Mouse (Mus musculus): ENCODE results near the gene Ttll8. TPM values are rescaled to one million over a fixed set of nuclear protein-coding genes. Genes with fewer than 3 reads are reported as not detected.

Ttll8 gene
- polyA plus RNA-seq, 1 experiment, result not detected

DNA sequence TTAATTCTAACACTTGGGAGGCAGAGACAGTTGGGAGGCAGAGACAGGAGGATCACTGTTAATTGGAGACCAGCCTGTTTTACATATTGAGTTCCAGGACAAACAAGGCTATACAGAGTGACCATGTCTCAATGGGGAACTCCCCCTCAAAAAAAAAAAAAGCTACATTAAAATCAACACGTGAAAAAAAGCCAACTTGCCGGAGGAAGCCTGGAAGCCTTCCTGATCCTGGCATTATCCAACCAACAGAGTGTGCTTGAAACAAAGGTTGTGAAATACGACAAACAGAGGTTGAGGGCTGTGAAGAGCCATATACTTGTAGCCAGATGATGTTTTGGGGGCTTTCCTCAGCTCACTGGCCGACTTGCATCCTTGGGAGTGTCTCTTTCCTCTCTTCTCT lies 71.4 kb downstream of the Ttll8 start:
- DNase-seq (ENCODE audit: low spot score), result no peak

DNA sequence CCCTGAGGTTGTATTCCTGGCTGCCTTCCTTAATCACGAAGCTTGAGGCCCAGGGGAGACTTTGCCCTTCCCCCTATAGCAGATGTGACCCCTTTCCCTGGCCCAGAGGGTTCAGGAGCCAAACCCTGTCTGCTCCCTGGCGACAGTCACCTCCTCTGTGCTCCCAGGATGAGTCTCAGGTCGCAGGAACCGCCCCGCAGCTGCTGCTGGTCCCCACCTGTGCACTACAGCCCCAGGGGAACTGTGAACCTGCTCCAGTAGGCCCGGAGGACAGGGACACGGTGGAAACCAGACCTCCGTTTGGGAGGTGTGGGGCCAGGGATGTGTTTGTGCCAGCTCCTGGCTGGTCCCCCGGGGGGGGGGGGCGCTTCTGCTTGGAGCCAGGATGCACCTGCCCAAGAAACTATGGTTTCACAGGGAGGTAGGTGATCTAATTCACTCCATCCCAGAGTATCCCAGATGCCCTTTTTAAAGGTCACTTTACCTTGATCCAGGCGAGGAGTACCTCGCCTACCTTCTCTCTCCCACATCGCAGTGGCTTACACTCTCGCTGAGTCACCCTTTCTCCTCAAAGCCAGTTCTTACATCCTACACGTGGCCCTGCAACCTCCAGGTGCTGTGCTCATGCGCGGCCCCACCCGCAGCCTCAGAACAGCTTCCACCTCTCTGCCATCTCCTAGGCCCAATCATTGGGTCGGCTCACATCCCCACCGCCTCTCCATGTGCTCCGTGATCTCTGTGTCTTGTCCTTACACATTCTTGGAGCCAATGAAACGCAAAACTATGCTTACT lies 72.8 kb downstream of the Ttll8 start:
- no peak for DNase-seq (ENCODE audit: low spot score)

DNA sequence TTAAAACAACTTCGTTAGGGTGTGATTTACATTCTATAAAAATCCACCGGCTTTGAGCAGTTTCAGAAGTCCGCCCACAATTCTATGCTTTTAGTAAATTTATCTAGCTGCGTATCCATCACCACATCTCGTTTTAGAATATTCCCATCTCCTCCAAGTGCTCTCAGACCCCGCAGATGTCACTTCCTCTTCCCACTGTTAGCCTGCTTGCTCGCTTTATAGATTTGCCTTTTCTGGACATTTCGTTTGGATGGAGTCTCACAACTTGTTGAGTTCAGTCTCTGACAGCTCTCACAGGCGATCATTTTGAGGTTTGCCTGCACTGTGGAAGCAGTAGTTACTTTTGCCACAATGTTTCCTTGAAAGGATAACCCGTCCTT lies 77.2 kb downstream of the Ttll8 start:
- no peak for DNase-seq (ENCODE audit: low spot score)

GRCm38 (mm10) chr15:88876155-88877020 lies 77.8 kb downstream of the Ttll8 start:
- DNase-seq (ENCODE audit: low spot score), result peak; percentile 86

- DNase-seq (ENCODE audit: low spot score), result no peak
Measured at GRCm38 (mm10) chr15:88875625-88876081, 78.6 kb downstream of the Ttll8 start.

- no peak for DNase-seq (ENCODE audit: low spot score)
Measured at GRCm38 (mm10) chr15:88874477-88874876, 79.7 kb downstream of the Ttll8 start.

- DNase-seq (ENCODE audit: low spot score), result no peak
Measured at GRCm38 (mm10) chr15:88874061-88874460, 80.2 kb downstream of the Ttll8 start.

DNA sequence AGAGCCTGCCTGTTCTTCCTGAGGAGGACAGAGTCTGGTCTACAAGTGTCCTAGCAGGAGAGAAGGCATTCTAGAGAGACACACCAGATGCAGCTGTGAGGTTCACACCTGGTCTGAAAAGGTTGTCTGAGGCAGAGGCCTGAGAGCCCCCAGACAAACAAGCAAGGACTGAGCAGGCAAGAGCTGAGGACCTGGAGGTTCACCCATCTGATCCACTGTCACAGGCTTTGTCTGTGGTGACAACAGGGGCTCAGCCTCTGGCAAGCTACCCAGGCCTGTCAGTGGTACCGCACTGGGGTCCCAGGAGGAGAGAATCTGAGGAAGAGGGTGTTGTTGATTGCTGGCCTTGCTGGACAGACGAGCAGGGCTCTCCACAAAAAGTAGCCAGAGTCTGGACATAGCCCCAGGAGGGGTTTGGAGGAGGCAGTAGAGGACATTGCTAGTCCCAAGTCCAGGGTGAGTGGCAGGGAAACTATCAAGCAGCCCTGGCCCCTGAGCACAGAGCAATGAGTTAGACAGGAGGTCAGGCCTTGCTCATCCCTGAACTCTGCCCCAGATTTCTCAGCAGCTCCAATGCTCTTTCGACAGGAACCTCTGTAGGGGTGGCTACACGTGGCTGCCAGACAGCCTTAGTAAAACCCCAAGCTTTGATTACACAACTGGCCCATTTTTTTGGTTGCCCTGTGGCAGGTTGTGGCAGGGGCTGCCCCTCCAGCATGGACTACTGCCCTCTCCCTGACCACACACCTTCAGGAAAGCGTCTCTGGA lies 83.6 kb downstream of the Ttll8 start:
- DNase-seq (ENCODE audit: low spot score), result no peak

DNA sequence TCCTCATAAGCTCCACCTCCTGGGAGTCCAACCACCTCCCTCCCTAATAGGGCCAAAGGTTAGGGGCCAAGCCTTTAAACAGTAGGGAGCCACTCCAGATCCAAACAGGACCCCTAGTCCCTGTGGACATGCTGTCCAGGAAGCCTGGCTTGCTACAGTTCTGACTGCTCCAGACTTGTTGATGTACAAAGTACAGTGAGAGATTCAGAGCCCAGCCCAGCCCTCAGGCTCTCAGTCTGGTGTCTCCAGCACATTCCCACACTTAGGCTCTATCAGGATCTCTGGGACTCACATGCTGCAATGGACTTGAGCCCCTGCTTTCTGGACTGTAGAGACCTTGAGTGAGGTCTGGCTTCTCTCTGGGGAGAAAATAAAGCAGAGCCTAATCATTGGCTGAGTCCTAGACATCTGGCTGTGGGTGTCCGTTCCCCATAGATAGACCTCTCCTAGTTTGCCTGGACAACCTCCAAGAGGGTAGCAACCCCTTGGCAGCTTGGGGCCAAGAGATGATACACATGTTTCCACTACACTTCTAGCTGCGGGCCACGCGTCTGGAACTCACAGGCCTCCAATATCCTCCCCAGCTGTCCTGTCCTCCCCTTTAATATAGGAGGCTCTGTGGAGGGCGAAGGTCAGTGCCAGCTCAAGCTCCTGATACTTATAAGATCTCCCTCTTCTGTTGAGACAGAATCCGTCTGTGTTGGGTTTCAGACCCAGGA lies 86.0 kb downstream of the Ttll8 start:
- no peak for DNase-seq (ENCODE audit: low spot score)

DNA sequence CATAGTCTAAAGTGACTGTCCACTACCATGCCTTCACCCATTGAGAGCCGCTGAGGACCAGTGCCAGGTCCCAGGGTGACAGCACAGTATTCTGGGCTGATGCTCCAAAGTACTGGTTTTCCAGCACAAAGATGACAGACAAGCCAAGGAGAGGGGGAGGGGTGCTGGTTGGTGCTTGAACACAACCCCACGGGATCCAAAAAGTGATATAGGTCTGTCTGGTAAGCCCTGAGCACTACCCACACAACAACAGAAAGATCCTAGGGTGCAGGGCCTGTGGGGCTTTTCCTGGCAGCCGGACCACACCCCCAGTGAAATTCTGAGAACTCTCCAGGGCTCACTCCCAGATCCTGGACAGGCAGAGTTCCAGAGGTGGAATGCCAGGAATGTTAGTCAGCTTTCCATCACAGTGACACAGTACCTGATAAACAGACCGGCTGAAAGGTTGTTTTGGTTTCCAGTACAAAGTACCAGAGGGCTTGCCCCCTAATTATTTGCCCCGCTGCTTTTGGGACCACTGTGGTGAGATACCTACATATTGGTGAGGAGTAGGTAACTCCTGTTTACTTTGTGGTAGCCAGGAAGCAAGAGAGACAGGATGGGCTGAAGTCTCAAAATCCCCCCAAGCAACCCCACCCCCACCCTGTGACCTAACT lies 86.7 kb downstream of the Ttll8 start:
- DNase-seq (ENCODE audit: low spot score), result no peak

- no peak for DNase-seq (ENCODE audit: low spot score)
Measured at GRCm38 (mm10) chr15:88866934-88867356, 87.3 kb downstream of the Ttll8 start.

DNA sequence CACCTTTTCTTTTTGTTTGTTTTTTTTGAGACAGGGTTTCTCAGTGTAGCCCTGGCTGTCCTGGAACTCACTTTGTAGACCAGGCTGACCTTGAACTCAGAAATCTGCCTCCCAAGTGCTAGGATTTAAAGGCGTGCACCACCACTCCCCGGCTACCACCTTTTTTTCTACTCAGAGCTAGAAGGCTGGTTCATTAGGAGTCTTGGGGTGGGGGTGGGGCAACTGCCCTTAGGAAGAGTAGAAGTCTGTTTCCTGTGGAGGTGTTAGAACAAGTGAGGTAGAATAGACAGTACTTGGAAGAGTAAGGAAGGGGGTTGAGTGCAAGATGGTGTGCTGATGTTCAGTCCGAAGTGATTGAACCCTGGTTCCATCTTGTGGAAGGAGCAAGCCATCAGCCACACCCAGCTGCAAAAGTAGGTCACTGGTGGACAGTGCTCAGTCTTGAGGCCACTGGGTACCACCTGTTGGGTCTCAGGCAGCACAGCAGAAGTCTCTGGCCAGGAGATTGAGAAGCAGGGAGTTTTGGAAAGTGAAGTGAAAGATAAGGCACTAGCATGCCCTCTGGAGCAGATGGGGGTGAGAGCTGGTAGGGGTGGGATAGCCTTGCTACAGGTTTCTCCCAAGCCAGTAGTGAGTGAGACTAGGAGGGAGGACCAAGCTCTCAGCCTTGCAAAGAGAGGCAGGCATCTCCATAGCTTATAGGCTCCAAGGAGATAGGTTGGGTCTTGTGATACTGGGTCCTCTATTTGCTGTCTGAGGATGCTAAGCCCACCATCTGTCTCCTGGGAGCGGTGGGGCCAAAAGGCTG lies 88.1 kb downstream of the Ttll8 start:
- no peak for DNase-seq (ENCODE audit: low spot score)

DNA sequence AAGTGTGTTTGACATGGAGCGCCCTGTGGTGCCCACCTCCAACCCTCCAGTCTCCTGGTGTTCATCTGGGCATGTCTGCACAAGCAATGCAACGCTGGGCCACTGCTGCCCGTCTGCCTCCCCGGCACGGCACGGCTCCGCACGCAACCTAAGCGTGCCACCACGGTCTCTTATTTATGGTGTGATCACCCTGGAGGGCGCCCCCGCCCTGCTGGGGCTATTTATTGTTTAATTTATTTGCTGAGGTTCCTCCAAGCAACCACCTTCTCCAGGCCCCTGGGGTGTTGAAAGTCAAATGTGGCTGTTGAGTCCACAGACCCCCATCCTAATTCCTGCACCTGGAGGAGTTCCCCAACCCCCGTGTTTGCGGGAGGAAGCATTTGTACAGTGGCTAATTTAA lies 89.2 kb downstream of the Ttll8 start:
- no peak for DNase-seq (ENCODE audit: low spot score)

GRCm38 (mm10) chr15:88864270-88865030 lies 89.8 kb downstream of the Ttll8 start:
- DNase-seq (ENCODE audit: low spot score), result no peak

GRCm38 (mm10) chr15:88863695-88864231 lies 90.5 kb downstream of the Ttll8 start:
- peak; percentile 73 for DNase-seq (ENCODE audit: low spot score)

GRCm38 (mm10) chr15:88862881-88863694 lies 91.1 kb downstream of the Ttll8 start:
- DNase-seq (ENCODE audit: low spot score), result peak; percentile 84

DNA sequence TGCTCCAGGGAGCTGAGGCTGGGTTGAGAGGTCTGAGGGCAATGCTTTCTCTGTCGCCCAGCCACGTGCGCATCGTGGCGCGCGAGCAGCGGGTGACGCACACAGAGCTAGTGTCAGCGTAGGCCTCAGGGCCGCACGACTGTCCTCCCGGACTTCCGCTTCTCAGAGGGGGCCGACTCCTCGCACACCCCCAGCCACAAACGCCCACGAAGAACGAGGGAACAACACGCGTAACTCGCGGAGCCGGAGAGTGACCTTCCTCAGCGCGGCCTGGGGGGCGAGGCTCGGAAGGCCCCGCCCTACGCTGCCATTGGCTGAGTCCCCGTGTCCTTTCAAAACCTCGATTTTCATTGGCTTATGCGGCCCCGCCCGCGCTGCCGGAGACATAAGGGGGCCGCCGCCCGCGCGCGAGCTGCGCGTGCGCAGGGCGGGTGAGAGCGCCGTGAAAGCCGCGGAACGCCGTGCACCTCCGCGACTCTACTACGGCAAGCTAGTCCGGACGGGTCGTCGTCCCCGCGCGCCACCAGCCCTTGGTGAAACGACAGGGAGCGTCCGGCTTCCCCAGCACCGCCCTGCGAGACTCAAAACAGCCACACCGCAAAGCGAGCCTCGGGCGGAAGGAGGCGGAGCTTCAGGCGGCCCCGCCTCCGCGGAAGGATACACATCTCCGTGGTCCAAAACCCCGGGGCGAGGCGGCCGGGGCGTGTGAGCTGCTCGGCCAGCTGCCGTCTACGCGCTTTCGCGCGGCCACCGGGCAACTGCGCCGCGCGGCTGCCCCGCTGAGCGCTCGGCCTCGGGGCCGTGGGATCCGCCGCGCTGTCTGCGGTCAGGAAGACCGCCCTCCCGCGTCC lies 92.2 kb downstream of the Ttll8 start, which contains the start of gene Pim3:
Gene Pim3, plus strand, starts transcription at position 415 of the 851 bp plus-strand sequence.
- DNase-seq (ENCODE audit: low spot score), result peak; percentile 99
